Mouse (Mus musculus): ENCODE results near the gene Timm44.
A peak's percentile ranks its signal among the peaks of the same experiment; 100 is the strongest.

Timm44 gene

DNA sequence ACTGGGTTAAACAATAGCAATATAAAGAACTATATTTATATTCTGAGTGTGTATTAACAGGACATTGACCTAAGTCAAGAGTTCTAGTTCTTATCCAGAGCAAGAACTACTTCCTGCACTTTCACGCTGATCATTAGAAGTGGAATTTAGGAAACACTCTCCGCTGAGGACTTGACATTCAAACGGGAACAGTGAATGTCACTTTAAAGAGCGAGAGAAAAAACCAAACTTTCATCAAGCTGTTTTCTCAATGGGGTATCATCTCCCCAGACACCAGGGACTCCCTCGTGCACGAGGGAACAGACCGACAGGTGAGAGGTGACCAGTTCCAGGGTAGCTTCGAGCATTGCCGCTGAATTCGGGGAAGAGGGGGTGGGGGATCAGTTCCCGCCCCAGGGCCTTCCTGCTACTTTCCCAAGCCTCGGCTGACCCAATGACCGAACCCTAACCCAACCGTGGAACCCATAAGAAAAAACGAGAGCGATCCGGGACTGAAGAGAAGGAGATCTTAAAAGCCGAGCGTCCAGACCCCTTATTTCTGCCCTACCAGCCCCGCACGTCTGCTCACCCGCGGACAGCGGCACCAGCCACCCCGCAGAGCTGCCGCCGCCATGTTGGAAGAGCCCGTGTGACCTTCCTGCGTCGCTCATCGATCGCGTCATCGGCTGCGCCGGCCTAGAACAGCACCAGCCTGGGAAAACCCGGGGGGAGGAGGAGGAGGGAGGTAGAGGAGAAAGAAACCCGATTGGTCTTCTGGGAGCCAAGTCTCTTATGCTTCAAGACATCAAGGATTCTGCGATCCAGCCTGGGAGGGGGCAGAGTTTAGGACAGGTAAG is at the start of gene Timm44:
TSS of gene Timm44 (minus strand) at position 639 of the 836 bp plus-strand sequence.
- DNase-seq (ENCODE audit: low spot score), result peak; percentile 94

GRCm38 (mm10) chr8:4324983-4325750 is 49.5 kb upstream of the Timm44 start, which contains the start of the genes Ccl25 and Elavl1:
Gene Ccl25, plus strand, starts transcription at chr8:4325210.
Gene Elavl1, minus strand, starts transcription at chr8:4325413.
- DNase-seq (ENCODE audit: low spot score), result peak; percentile 96

DNA sequence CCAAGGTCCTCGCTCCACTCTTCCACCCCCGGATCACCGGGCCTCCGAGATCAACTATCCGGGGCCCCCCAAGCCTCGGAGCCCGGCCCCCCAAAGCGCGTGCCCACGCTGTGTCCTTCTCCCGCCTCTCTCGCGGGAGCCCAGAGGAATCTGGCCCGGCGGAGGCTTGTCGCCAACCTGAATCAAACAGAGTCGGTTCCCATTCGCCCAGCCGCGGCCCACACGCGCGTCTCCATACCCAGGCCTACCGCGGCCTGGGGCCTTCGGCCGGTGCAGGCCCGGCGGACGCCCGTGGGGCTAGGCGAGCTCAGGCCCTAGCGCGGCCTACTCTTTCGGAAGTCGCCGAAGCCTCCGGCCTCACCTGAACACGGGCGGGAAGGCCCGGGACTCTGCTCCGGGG is 48.8 kb upstream of the Timm44 start:
- peak; percentile 85 for DNase-seq (ENCODE audit: low spot score)

DNA sequence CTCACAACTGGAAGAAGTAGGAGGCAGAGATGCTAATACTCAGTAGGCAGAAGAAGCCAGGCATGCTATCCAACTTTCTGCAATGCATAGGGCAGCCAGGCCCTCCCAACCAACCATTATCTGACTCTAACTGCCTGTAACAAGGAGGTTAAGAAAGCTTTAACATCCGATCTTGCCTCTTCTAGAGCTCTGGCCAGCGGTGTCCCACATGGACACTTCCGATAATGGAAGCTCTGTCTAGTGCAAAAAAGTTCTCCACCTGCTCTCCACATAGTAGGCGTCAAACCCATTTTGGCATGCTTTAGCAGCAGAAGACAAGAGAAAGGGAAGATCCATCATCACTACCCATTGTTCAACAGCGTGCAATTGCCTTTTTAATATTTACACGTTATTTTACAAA is 48.2 kb upstream of the Timm44 start:
- DNase-seq (ENCODE audit: low spot score), result no peak

DNA sequence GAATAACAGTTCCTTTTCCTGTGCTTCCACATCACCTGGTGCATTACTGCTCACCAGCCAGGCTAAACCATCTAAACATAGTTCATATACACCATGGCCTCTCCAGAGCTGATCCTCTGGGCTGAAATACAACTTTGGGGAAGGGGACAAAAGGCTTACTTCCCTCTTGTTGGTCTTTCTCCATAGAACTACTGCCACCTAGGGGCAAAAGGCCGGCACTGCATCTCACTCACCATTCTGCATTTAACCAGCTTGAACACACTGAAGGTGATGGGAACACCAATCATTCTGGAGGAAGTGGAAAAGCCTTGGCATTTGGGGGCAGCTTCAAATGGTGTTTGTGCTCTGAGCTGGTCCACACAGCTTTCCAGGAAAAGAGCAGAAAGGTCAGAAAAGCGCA is 46.8 kb upstream of the Timm44 start:
- DNase-seq (ENCODE audit: low spot score), result peak; percentile 62

DNA sequence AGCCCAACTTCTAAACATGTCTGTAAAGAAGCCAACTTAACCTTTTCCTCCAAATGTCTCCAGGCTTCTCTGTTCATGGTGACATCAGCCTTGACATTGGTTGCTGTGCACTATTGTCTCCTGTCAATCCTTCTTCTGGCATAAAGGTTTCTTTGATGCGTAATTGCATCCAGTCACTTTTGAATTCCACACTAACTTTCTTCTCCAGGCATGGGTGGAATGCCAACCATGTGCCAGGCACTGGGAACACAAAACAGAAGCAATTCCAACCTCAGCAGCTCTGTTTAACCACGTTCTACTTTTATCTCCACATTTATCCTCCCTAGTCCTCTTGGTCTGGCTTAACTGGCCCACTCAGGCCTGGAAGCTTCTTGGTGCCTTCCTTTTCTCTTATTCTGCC is 45.3 kb upstream of the Timm44 start:
- DNase-seq (ENCODE audit: low spot score), result no peak

GRCm38 (mm10) chr8:4320404-4320803 is 44.7 kb upstream of the Timm44 start:
- no peak for DNase-seq (ENCODE audit: low spot score)

GRCm38 (mm10) chr8:4319573-4319872 is 43.8 kb upstream of the Timm44 start:
- no peak for DNase-seq (ENCODE audit: low spot score)

GRCm38 (mm10) chr8:4318796-4319572 is 43.3 kb upstream of the Timm44 start:
- no peak for DNase-seq (ENCODE audit: low spot score)

DNA sequence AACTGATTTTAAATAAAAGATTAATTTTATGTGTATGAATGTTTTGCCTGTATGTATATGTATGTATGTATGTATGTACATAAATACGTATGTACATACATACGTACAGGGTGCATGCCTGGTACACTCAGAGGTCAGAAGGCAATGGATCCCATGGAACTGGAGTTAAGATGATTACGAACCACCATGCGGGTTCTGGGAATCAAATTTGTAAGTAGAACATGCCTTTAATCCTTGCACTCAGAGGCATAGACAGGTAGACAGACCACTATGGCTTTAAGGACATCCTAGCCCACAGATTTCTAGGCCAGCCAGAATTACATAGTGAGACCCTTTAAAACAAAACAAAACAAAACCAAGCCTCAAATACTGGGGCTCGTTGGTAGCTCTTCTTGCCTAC is 42.4 kb upstream of the Timm44 start:
- no peak for DNase-seq (ENCODE audit: low spot score)

DNA sequence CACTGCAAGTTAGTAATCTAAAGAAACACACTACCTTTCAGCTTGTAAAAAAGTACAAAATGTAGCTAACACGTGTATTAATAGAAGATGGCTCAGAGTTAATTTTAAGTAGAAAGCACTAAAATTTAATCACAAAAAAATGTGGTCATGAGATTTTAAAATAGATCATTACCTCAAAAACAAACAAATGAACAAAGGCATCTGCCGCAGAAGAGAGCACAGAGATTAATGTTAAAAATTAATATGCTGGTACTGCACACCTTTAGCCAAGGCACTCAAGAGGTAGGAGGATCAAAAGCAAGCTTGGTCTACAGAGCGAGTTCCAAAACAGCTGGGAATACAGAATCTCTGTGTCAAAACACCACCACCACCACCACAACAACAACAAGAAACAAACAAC is 39.1 kb upstream of the Timm44 start:
- DNase-seq (ENCODE audit: low spot score), result no peak

DNA sequence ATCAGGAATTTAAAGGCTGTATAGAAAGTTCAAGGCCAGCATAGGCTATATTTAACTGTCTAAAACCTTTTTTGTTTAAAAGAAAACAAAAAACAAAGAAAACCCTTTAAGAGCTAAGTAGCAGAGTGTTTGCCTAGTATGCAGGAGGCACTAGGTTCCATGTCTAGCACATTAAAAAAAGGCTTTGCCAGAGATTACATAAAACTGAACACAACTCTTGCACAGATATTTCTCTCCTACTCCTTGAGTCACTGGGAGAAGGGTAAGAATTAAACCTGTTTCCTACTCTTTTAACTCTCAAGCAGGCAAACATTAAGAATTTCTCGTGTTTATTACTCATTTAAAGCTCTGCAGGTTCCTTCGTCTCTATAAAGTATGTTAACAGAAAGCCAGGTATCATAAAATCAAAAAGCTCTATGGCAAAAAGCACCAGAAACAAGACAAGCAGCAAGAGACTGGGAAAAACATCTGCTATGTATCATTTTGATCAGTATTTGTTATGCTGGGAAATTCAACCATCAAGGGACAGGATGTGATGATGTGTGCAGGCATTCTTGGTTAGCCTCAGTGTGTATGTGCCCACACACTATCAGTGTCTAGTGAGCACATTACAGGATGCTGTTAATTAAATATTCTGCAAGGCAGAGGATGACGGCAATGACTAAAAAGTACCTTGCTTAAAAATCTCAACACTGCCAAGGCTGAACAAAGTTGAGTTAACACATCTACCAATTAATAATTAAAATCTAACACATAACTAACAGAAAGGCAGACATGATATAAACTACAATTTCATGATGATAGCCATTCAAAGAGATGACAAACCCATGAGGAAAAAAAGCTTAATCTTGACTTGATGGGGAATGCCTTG is 37.8 kb upstream of the Timm44 start:
- no peak for DNase-seq (ENCODE audit: low spot score)

DNA sequence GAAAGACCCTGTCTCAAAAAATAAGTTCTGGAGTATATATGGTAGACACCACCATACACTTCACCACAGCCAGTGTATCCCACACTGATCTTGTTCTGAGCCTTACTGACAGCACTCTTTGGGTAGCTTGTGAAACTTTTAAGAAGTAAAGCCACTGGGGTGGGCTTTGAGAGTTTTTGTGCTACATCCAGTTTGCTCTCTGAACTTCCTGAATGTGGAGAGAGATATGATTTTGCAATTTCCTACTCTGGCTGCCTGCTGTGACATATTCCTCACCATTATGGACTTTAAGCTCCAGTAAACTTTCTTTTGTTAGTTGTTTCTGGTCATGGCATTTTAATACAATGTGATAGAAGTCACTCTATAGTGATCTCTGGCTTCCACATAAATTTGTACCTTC is 36.4 kb upstream of the Timm44 start:
- no peak for DNase-seq (ENCODE audit: low spot score)

- DNase-seq (ENCODE audit: low spot score), result no peak
Observed at GRCm38 (mm10) chr8:4305838-4306237, 30.1 kb upstream of the Timm44 start.

DNA sequence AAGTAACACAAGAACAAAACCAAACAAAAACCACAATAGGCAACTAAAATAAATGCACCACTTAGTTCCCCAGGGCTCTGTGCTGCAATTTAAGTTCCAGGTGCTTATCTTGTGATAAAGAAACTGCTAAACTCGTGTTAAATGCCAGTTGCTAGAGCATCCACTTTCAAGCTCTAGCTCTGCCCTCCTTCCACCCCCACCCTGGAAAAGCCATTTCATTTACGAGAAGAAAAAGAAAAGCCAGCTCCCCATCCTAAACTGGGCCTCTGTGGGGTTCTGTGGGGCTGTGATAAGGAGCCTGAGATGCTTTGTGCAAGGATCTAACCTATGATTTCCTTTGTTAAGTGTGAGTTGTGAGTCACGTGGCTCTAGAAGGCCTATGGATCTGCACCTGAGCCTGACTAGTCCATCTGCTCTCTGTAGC is 28.4 kb upstream of the Timm44 start:
- DNase-seq (ENCODE audit: low spot score), result no peak

GRCm38 (mm10) chr8:4297822-4298221 is 22.1 kb upstream of the Timm44 start:
- DNase-seq (ENCODE audit: low spot score), result no peak

- DNase-seq (ENCODE audit: low spot score), result no peak
Observed at GRCm38 (mm10) chr8:4292738-4293137, 17.0 kb upstream of the Timm44 start.

GRCm38 (mm10) chr8:4276111-4276465 is 375 bp upstream of the Timm44 start:
- DNase-seq (ENCODE audit: low spot score), result no peak

DNA sequence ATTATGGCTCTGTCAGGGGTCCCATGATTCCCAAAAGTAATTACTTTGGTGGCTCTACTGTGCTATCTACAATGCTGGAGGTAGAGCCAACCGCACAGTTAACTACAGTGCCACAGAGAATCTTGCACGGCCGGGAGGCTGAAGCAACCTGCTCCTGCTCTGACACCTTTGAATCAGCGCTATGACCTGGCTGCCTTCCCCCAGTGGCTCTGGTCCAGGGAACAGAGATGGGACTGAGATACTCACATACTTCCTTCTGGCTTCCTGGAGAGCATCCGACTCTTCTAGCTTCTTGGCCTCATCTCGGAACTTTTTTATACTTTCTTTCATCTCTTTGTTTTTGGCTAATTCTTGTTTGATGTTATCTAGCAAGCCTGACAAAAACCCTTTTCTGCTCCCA is 6.1 kb downstream of the Timm44 start:
- no peak for DNase-seq (ENCODE audit: low spot score)

GRCm38 (mm10) chr8:4267627-4268026 is 8.1 kb downstream of the Timm44 start:
- no peak for DNase-seq (ENCODE audit: low spot score)

DNA sequence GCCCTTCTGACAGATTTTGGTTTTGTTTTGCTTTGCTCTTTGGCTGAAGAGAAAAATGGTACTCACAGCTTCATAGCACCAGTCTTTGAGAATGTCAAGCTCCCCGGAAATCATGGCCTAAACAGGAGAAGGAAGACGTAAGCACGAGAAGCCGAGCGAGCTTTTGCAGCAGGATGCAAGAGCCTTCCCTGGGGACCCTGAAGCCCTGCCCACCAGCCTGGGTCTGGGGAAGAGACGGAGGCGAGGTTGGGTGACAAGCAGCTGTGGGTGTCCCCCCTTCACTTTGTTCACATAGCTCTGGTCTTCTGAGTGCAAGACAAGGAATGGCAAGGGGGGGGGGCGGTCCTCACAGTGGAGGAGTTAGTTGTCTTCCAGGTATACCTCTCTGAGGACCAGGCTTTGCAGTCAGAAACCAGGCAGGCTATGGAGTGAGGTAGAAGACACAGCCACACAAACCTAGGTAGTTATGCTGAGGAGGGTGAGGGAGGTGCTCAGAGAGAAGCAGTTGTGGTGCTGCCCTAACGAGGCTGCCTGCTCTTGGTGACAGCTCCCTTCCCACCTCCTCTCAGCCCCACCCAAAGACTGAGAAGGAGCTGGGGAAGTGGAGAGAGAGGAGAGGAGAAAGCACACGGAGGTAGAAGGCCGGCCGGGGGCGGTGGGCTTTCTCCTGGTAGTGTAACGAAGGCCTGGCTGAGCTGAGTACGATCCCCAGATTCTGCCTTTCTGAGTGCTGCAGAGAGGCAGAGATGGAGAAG is 10.4 kb downstream of the Timm44 start:
- DNase-seq (ENCODE audit: low spot score), result no peak

Data from testis, postnatal 14 days (tissue).